Mouse (Mus musculus) heart, embryonic 15.5 days (tissue): ENCODE measurements around the gene Lhb. TPM values are rescaled to one million over a fixed set of nuclear protein-coding genes. Genes with fewer than 3 reads are reported as not detected.
"Not testable (repeated sequence)": the region's sequence is repeated elsewhere in the genome, so short reads cannot be mapped to it uniquely, and the experiment has no call there.

Experiments used
- ATAC-seq: fragments of 200-750 bp; cut with Nextera tagmentation; replicated peaks from 2 replicates; pipeline ENCODE4 v1.8.0; 2017; ENCODE audit warnings: low read depth, moderate TSS enrichment; ENCODE audit not compliant: insufficient number of reproducible peaks, insufficient read depth, low FRiP score
- H3K27ac ChIP-seq: fragments of 300-500 bp; sonication (generic); 2 replicates; pipeline ENCODE4 v1.5.1; 2015; ENCODE audit warnings: mild to moderate bottlenecking, inconsistent platforms
- H3K27me3 ChIP-seq: fragments of 300-500 bp; sonication (generic); 2 replicates; pipeline ENCODE4 v1.6.1; 2015; ENCODE audit warnings: inconsistent platforms
- H3K36me3 ChIP-seq: fragments of 300-500 bp; sonication (generic); 2 replicates; pipeline ENCODE4 v1.6.1; 2015; ENCODE audit warnings: mild to moderate bottlenecking, inconsistent platforms
- H3K4me1 ChIP-seq: fragments of 300-500 bp; sonication (generic); replicated peaks from 2 replicates; pipeline ENCODE4 v1.6.1; 2015; ENCODE audit warnings: inconsistent platforms
- H3K4me2 ChIP-seq: fragments of 300-500 bp; sonication (generic); 2 replicates; pipeline ENCODE4 v1.6.1; 2015; ENCODE audit warnings: inconsistent platforms, mild to moderate bottlenecking, moderate library complexity
- H3K4me3 ChIP-seq: fragments of 300-500 bp; sonication (generic); 2 replicates; pipeline ENCODE4 v1.5.1; 2015; ENCODE audit warnings: mild to moderate bottlenecking, inconsistent platforms
- H3K9ac ChIP-seq: fragments of 300-500 bp; sonication (generic); 2 replicates; pipeline ENCODE4 v1.6.1; 2015; ENCODE audit warnings: mild to moderate bottlenecking, inconsistent platforms
- H3K9me3 ChIP-seq: fragments of 300-500 bp; sonication (generic); replicated peaks from 2 replicates; pipeline ENCODE4 v1.6.1; 2016; ENCODE audit warnings: inconsistent platforms
- WGBS: fragments of 180-500 bp; shearing (Covaris S2); methylation state at CpG from one replicate; pipeline ENCODE4 v1.1.7; 2015; ENCODE audit warnings: mixed read lengths; 5-methylcytosine and 5-hydroxymethylcytosine counted together
- polyA plus RNA-seq: library from polyadenylated mRNA; unstranded; fragments of >200 nt; fragmentation: Nextera tagmentation; extraction: Ambion mirVana; gene quantifications from 2 replicates; pipeline ENCODE4 v1.2.1, GENCODE M21; 2015

Gene Lhb
- polyA plus RNA-seq, result not detected in 2 replicates

- Histone ChIP-seq H3K9me3 (no peaks in the 10 kb centered on the region), H3K36me3 (peaks cover 48% of the 10 kb centered on the region), H3K4me1 (peaks cover 8% of the 10 kb centered on the region), H3K4me3 (no peak within 1 kb of the TSS), H3K27me3 (peaks cover 56% of the 10 kb centered on the region), H3K9ac (no peak within 1 kb of the TSS), H3K27ac (no peak within 1 kb of the TSS), H3K4me2 (no peak within 1 kb of the TSS)
- 61% methylated on average over 6 of the region's 6 CpGs for WGBS
- ATAC-seq, result no peak
Measured at GRCm38 (mm10) chr7:45420615-45420919, at the start of gene Lhb. Lhb (plus strand) TSS chr7:45420820.

GRCm38 (mm10) chr7:45372371-45372770 lies 48.2 kb upstream of the Lhb start:
- Histone ChIP-seq H3K9me3 (no peaks in the 10 kb centered on the region), H3K36me3 (peaks cover 41% of the 10 kb centered on the region), H3K4me2 (no peak overlapping the region), H3K27me3 (peaks cover 22% of the 10 kb centered on the region), H3K9ac (no peak overlapping the region), H3K4me1 (peaks cover 25% of the 10 kb centered on the region), H3K4me3 (no peak overlapping the region), H3K27ac (no peak overlapping the region)
- ATAC-seq, result no peak
- WGBS, result 73% methylated on average over 5 of the region's 5 CpGs

- Histone ChIP-seq H3K27me3 (peaks cover 4% of the 10 kb centered on the region), H3K4me3 (no peak overlapping the region), H3K9ac (no peak overlapping the region), H3K4me1 (peaks cover 13% of the 10 kb centered on the region), H3K9me3 (no peaks in the 10 kb centered on the region), H3K36me3 (peaks cover 63% of the 10 kb centered on the region), H3K27ac (no peak overlapping the region), H3K4me2 (no peak overlapping the region)
- no peak for ATAC-seq
- WGBS, result 90% methylated on average over 8 of the region's 8 CpGs
Measured at GRCm38 (mm10) chr7:45374620-45375019, 46.0 kb upstream of the Lhb start.

- Histone ChIP-seq H3K36me3 (peaks cover 78% of the 10 kb centered on the region), H3K4me2 (no peak overlapping the region), H3K27me3 (no peaks in the 10 kb centered on the region), H3K27ac (no peak overlapping the region), H3K4me1 (no peaks in the 10 kb centered on the region), H3K4me3 (no peak overlapping the region), H3K9me3 (no peaks in the 10 kb centered on the region), H3K9ac (no peak overlapping the region)
- 81% methylated on average over 1 of the region's 1 CpGs for WGBS
- ATAC-seq, result no peak
Measured at GRCm38 (mm10) chr7:45376057-45376456, 44.6 kb upstream of the Lhb start.

- Histone ChIP-seq H3K4me3 (no peak overlapping the region), H3K9me3 (no peaks in the 10 kb centered on the region), H3K36me3 (peaks cover 97% of the 10 kb centered on the region), H3K9ac (no peak overlapping the region), H3K4me1 (0 out of 2 replicates have a peak, but pooled peaks cover 7% of the 10 kb centered on the region), H3K27ac (no peak overlapping the region), H3K4me2 (no peak overlapping the region), H3K27me3 (no peaks in the 10 kb centered on the region)
- WGBS, result 91% methylated on average over 3 of the region's 3 CpGs
- ATAC-seq, result no peak
Measured at GRCm38 (mm10) chr7:45386077-45386476, 34.5 kb upstream of the Lhb start.

GRCm38 (mm10) chr7:45395129-45395541 lies 25.5 kb upstream of the Lhb start:
- Histone ChIP-seq H3K27me3 (no peaks in the 10 kb centered on the region), H3K9ac (peak overlapping the region; percentile 84), H3K9me3 (no peaks in the 10 kb centered on the region), H3K4me2 (peak overlapping the region; percentile 82), H3K36me3 (peaks cover 24% of the 10 kb centered on the region), H3K27ac (peak overlapping the region; percentile 95), H3K4me3 (peak overlapping the region; percentile 78), H3K4me1 (peaks cover 22% of the 10 kb centered on the region)
- peak; percentile 72 for ATAC-seq
- under 1% methylated on average over 19 of the region's 20 CpGs for WGBS

- H3K9me3 ChIP-seq, result no peaks in the 10 kb centered on the region
- peaks cover 22% of the 10 kb centered on the region for H3K4me1 ChIP-seq
- peak within 1 kb of the TSS; percentile 95 for H3K27ac ChIP-seq
- under 1% methylated on average over 60 of the region's 60 CpGs for WGBS
- H3K4me3 ChIP-seq, result peak within 1 kb of the TSS; percentile 78
- peak; percentile 98 for ATAC-seq
- peak within 1 kb of the TSS; percentile 84 for H3K9ac ChIP-seq
- no peaks in the 10 kb centered on the region for H3K27me3 ChIP-seq
- H3K4me2 ChIP-seq, result peak within 1 kb of the TSS; percentile 82
- H3K36me3 ChIP-seq, result peaks cover 18% of the 10 kb centered on the region
Measured at GRCm38 (mm10) chr7:45395578-45396336, 24.9 kb upstream of the Lhb start, which contains the start of gene Snrnp70. Snrnp70 (minus strand) TSS chr7:45395742.

- 2% methylated on average over 3 of the region's 3 CpGs for WGBS
- Histone ChIP-seq H3K4me1 (peaks cover 22% of the 10 kb centered on the region), H3K4me3 (peak overlapping the region; percentile 57), H3K9ac (peak overlapping the region; percentile 55), H3K4me2 (peak overlapping the region; percentile 78), H3K36me3 (peaks cover 14% of the 10 kb centered on the region), H3K27ac (peak overlapping the region; percentile 88)
- peak; percentile 19; the same call in 1 of the 2 replicates for ATAC-seq
- H3K27me3 ChIP-seq, H3K9me3 ChIP-seq: not testable (repeated sequence)
Measured at GRCm38 (mm10) chr7:45396337-45396775, 24.3 kb upstream of the Lhb start.

GRCm38 (mm10) chr7:45396787-45397186 lies 23.8 kb upstream of the Lhb start:
- Histone ChIP-seq H3K36me3 (peaks cover 10% of the 10 kb centered on the region), H3K27ac (no peak overlapping the region), H3K4me1 (peaks cover 22% of the 10 kb centered on the region), H3K4me2 (no peak overlapping the region), H3K4me3 (no peak overlapping the region), H3K27me3 (no peaks in the 10 kb centered on the region), H3K9me3 (no peaks in the 10 kb centered on the region), H3K9ac (no peak overlapping the region)
- no peak for ATAC-seq
- WGBS, result 75% methylated on average over 2 of the region's 2 CpGs

GRCm38 (mm10) chr7:45401521-45402085 lies 19.0 kb upstream of the Lhb start:
- 71% methylated on average over 10 of the region's 10 CpGs for WGBS
- Histone ChIP-seq H3K36me3 (no peaks in the 10 kb centered on the region), H3K27ac (no peak overlapping the region), H3K4me2 (no peak overlapping the region), H3K4me3 (no peak overlapping the region), H3K9me3 (no peaks in the 10 kb centered on the region), H3K27me3 (peaks cover 18% of the 10 kb centered on the region), H3K9ac (no peak overlapping the region), H3K4me1 (peaks cover 15% of the 10 kb centered on the region)
- ATAC-seq, result no peak

- Histone ChIP-seq H3K4me3 (no peak overlapping the region), H3K4me1 (peaks cover 18% of the 10 kb centered on the region), H3K4me2 (no peak overlapping the region), H3K27me3 (peaks cover 39% of the 10 kb centered on the region), H3K9me3 (no peaks in the 10 kb centered on the region), H3K27ac (no peak overlapping the region), H3K36me3 (no peaks in the 10 kb centered on the region), H3K9ac (no peak overlapping the region)
- ATAC-seq, result no peak
- 43% methylated on average over 6 of the region's 6 CpGs for WGBS
Measured at GRCm38 (mm10) chr7:45403532-45404261, 16.9 kb upstream of the Lhb start.
